Mouse (Mus musculus): ENCODE results near the gene Il6st. TPM values are rescaled to one million over a fixed set of nuclear protein-coding genes. Genes with fewer than 3 reads are reported as not detected.

The Il6st gene
- polyA plus RNA-seq, 1 experiment from 2014 or later, result 32.0 TPM

- WGBS, result 83% methylated on average over 4 of the region's 4 CpGs
- H3K27ac ChIP-seq (ENCODE audit: low read depth, low read length), result no peak overlapping the region
- H3K4me3 ChIP-seq (ENCODE audit: low read depth, low read length), result no peak overlapping the region
- ATAC-seq (replicated peaks; ENCODE audit: low FRiP score) (no peak), DNase-seq (ENCODE audit: low spot score) (no peak)
- H3K27me3 ChIP-seq (ENCODE audit: control insufficient read depth, insufficient read depth, low read length), result no peaks in the 10 kb centered on the region
- H3K4me2 ChIP-seq (ENCODE audit: low read depth, low read length, severe bottlenecking), result no peak overlapping the region
- no peaks in the 10 kb centered on the region for H3K4me1 ChIP-seq (replicated peaks; ENCODE audit: control insufficient read depth, insufficient read depth, low read length)
- no peak overlapping the region for H3K9ac ChIP-seq (ENCODE audit: low read length)
- no peaks in the 10 kb centered on the region for H3K36me3 ChIP-seq (ENCODE audit: control insufficient read depth, insufficient read depth, low read length)
- H3K9me3 ChIP-seq (ENCODE audit: control insufficient read depth, low read length), result no peaks in the 10 kb centered on the region
Measured at GRCm38 (mm10) chr13:112536611-112537010, 72.7 kb downstream of the Il6st start.

GRCm38 (mm10) chr13:112537065-112537464 lies 73.2 kb downstream of the Il6st start:
- Histone ChIP-seq H3K4me2 (ENCODE audit: low read depth, low read length, severe bottlenecking) (no peak overlapping the region), H3K27ac (ENCODE audit: low read depth, low read length) (no peak overlapping the region), H3K4me1 (replicated peaks; ENCODE audit: control insufficient read depth, insufficient read depth, low read length) (no peaks in the 10 kb centered on the region), H3K9ac (ENCODE audit: low read length) (no peak overlapping the region), H3K36me3 (ENCODE audit: control insufficient read depth, insufficient read depth, low read length) (no peaks in the 10 kb centered on the region), H3K4me3 (ENCODE audit: low read depth, low read length) (no peak overlapping the region), H3K9me3 (ENCODE audit: control insufficient read depth, low read length) (no peaks in the 10 kb centered on the region), H3K27me3 (ENCODE audit: control insufficient read depth, insufficient read depth, low read length) (no peaks in the 10 kb centered on the region)
- WGBS, result 96% methylated on average over 7 of the region's 7 CpGs
- DNase-seq (ENCODE audit: low spot score), result no peak
- no peak for ATAC-seq (replicated peaks; ENCODE audit: low FRiP score)

- Histone ChIP-seq H3K9me3 (ENCODE audit: control insufficient read depth, low read length) (no peaks in the 10 kb centered on the region), H3K4me1 (replicated peaks; ENCODE audit: control insufficient read depth, insufficient read depth, low read length) (no peaks in the 10 kb centered on the region), H3K36me3 (ENCODE audit: control insufficient read depth, insufficient read depth, low read length) (no peaks in the 10 kb centered on the region), H3K9ac (ENCODE audit: low read length) (no peak overlapping the region), H3K27ac (ENCODE audit: low read depth, low read length) (no peak overlapping the region), H3K4me3 (ENCODE audit: low read depth, low read length) (no peak overlapping the region), H3K4me2 (ENCODE audit: low read depth, low read length, severe bottlenecking) (no peak overlapping the region), H3K27me3 (ENCODE audit: control insufficient read depth, insufficient read depth, low read length) (no peaks in the 10 kb centered on the region)
- ATAC-seq (replicated peaks; ENCODE audit: low FRiP score) (no peak), DNase-seq (ENCODE audit: low spot score) (no peak)
- WGBS, result 80% methylated on average over 3 of the region's 3 CpGs
Measured at GRCm38 (mm10) chr13:112540616-112541015, 76.7 kb downstream of the Il6st start.

- 88% methylated on average over 10 of the region's 10 CpGs for WGBS
- DNase-seq (ENCODE audit: low spot score) (no peak), ATAC-seq (replicated peaks; ENCODE audit: low FRiP score) (no peak)
Measured at GRCm38 (mm10) chr13:112541223-112541975, 77.5 kb downstream of the Il6st start.

GRCm38 (mm10) chr13:112551641-112552548 lies 88.0 kb downstream of the Il6st start:
- Histone ChIP-seq H3K4me1 (replicated peaks; ENCODE audit: control insufficient read depth, insufficient read depth, low read length) (no peaks in the 10 kb centered on the region), H3K4me2 (ENCODE audit: low read depth, low read length, severe bottlenecking) (no peak overlapping the region), H3K9ac (ENCODE audit: low read length) (no peak overlapping the region), H3K36me3 (ENCODE audit: control insufficient read depth, insufficient read depth, low read length) (no peaks in the 10 kb centered on the region), H3K27ac (ENCODE audit: low read depth, low read length) (no peak overlapping the region), H3K9me3 (ENCODE audit: control insufficient read depth, low read length) (no peaks in the 10 kb centered on the region), H3K27me3 (ENCODE audit: control insufficient read depth, insufficient read depth, low read length) (no peaks in the 10 kb centered on the region), H3K4me3 (ENCODE audit: low read depth, low read length) (no peak overlapping the region)
- ATAC-seq (replicated peaks; ENCODE audit: low FRiP score) (no peak), DNase-seq (ENCODE audit: low spot score) (no peak)
- 91% methylated on average over 7 of the region's 7 CpGs for WGBS

More at GRCm38 (mm10) chr13:112541223-112541975, 77.5 kb downstream of the Il6st start:
- Histone ChIP-seq H3K27me3 (ENCODE audit: control insufficient read depth, insufficient read depth, low read length) (no peaks in the 10 kb centered on the region), H3K9me3 (ENCODE audit: control insufficient read depth, low read length) (no peaks in the 10 kb centered on the region), H3K4me1 (replicated peaks; ENCODE audit: control insufficient read depth, insufficient read depth, low read length) (no peaks in the 10 kb centered on the region), H3K36me3 (ENCODE audit: control insufficient read depth, insufficient read depth, low read length) (no peaks in the 10 kb centered on the region), H3K4me2 (ENCODE audit: low read depth, low read length, severe bottlenecking) (no peak overlapping the region), H3K4me3 (ENCODE audit: low read depth, low read length) (no peak overlapping the region), H3K27ac (ENCODE audit: low read depth, low read length) (no peak overlapping the region), H3K9ac (ENCODE audit: low read length) (no peak overlapping the region)

GRCm38 (mm10) chr13:112553304-112553703 lies 89.4 kb downstream of the Il6st start:
- no peak overlapping the region for H3K9ac ChIP-seq (ENCODE audit: low read length)
- WGBS, result 91% methylated on average over 5 of the region's 5 CpGs
- H3K36me3 ChIP-seq (ENCODE audit: control insufficient read depth, insufficient read depth, low read length), result no peaks in the 10 kb centered on the region
- H3K9me3 ChIP-seq (ENCODE audit: control insufficient read depth, low read length), result no peaks in the 10 kb centered on the region
- H3K4me3 ChIP-seq (ENCODE audit: low read depth, low read length), result no peak overlapping the region
- H3K27me3 ChIP-seq (ENCODE audit: control insufficient read depth, insufficient read depth, low read length), result no peaks in the 10 kb centered on the region
- no peak overlapping the region for H3K27ac ChIP-seq (ENCODE audit: low read depth, low read length)
- H3K4me1 ChIP-seq (replicated peaks; ENCODE audit: control insufficient read depth, insufficient read depth, low read length), result no peaks in the 10 kb centered on the region
- DNase-seq (ENCODE audit: low spot score) (no peak), ATAC-seq (replicated peaks; ENCODE audit: low FRiP score) (no peak)
- H3K4me2 ChIP-seq (ENCODE audit: low read depth, low read length, severe bottlenecking), result no peak overlapping the region

- Histone ChIP-seq H3K36me3 (ENCODE audit: control insufficient read depth, insufficient read depth, low read length) (no peaks in the 10 kb centered on the region), H3K27me3 (ENCODE audit: control insufficient read depth, insufficient read depth, low read length) (no peaks in the 10 kb centered on the region), H3K4me3 (ENCODE audit: low read depth, low read length) (no peak overlapping the region), H3K27ac (ENCODE audit: low read depth, low read length) (no peak overlapping the region), H3K4me1 (replicated peaks; ENCODE audit: control insufficient read depth, insufficient read depth, low read length) (no peaks in the 10 kb centered on the region), H3K9me3 (ENCODE audit: control insufficient read depth, low read length) (no peaks in the 10 kb centered on the region), H3K4me2 (ENCODE audit: low read depth, low read length, severe bottlenecking) (no peak overlapping the region), H3K9ac (ENCODE audit: low read length) (no peak overlapping the region)
- ATAC-seq (replicated peaks; ENCODE audit: low FRiP score) (no peak), DNase-seq (ENCODE audit: low spot score) (no peak)
- WGBS, result 71% methylated on average over 2 of the region's 2 CpGs
Measured at GRCm38 (mm10) chr13:112556501-112556900, 92.6 kb downstream of the Il6st start.

Measured in forebrain, embryonic 11.5 days (tissue).